Mouse (Mus musculus) hindbrain, embryonic 12.5 days (tissue): Measurements from ENCODE around the gene Zfp326. TPM values are rescaled to one million over a fixed set of nuclear protein-coding genes. Genes with fewer than 3 reads are reported as not detected.

Experiments
- ATAC-seq: fragments of 200-750 bp; cut with Nextera tagmentation; 2 replicates; pipeline ENCODE4 v1.8.0; 2017; ENCODE audit warnings: moderate TSS enrichment; ENCODE audit not compliant: low FRiP score
- H3K27ac ChIP-seq: fragments of 300-500 bp; sonication (generic); 2 replicates; pipeline ENCODE4 v1.5.1; 2016; ENCODE audit warnings: mild to moderate bottlenecking
- H3K27me3 ChIP-seq: fragments of 300-500 bp; sonication (generic); 2 replicates; pipeline ENCODE4 v1.6.1; 2016; ENCODE audit warnings: mild to moderate bottlenecking
- H3K36me3 ChIP-seq: fragments of 300-500 bp; sonication (generic); 2 replicates; pipeline ENCODE4 v1.6.1; 2016; ENCODE audit warnings: mild to moderate bottlenecking
- H3K4me1 ChIP-seq: fragments of 300-500 bp; sonication (generic); 2 replicates; pipeline ENCODE4 v1.6.1; 2016
- H3K4me2 ChIP-seq: fragments of 300-500 bp; sonication (generic); replicated peaks from 2 replicates; pipeline ENCODE4 v1.6.1; 2016; ENCODE audit warnings: mild to moderate bottlenecking
- H3K4me3 ChIP-seq: fragments of 300-500 bp; sonication (generic); 2 replicates; pipeline ENCODE4 v1.5.1; 2016; ENCODE audit warnings: mild to moderate bottlenecking
- H3K9ac ChIP-seq: fragments of 300-500 bp; sonication (generic); 2 replicates; pipeline ENCODE4 v1.6.1; 2016; ENCODE audit warnings: mild to moderate bottlenecking, moderate library complexity
- H3K9me3 ChIP-seq: fragments of 300-500 bp; sonication (generic); replicated peaks from 2 replicates; pipeline ENCODE4 v1.6.1; 2016; ENCODE audit warnings: mild to moderate bottlenecking
- WGBS: fragments of 180-500 bp; shearing (Covaris S2); methylation state at CpG from one replicate; pipeline ENCODE4 v1.1.7; 2016; 5-methylcytosine and 5-hydroxymethylcytosine counted together
- polyA plus RNA-seq: library from polyadenylated mRNA; unstranded; fragments of >200 nt; fragmentation: Nextera tagmentation; extraction: Ambion mirVana; gene quantifications from 2 replicates; pipeline ENCODE4 v1.2.1, GENCODE M21; 2016

The Zfp326 gene
- polyA plus RNA-seq, 1 experiment from 2014 or later: 64.7 TPM

DNA sequence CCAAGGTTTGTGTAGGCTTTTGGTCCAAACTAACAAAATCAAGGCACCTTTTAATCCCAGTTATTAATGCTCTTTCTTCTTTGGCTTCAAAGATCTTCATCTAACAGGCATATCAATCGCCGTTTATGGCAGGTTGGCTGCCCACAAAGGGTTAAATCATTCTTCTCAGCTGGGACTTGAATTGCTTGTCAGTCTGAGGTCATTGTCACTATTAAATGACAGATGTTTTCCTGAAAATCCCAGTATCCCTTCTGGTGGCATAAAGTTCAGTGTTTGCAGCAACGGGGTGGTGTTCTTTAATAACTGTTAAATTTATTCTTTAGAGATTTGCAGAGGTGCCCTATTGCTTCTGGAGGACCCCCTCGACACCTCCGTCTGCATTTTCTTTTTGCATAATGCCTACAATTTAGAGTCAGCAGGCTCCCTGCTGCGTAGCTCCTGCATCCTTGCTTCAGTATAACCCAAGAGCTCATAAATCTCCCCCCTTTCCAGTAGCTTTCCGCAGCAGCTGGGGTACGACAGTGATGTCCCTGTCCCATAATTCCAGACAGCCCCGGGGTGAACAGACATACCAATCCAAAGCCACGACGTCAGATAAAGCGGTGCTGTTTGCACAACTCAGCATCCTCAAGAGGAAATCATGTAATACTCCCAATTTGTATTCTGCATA is 46.6 kb downstream of the Zfp326 start:
- Histone ChIP-seq H3K9me3 (no peaks in the 10 kb centered on the region), H3K4me3 (no peak overlapping the region), H3K36me3 (peaks cover 19% of the 10 kb centered on the region), H3K27me3 (no peaks in the 10 kb centered on the region), H3K27ac (0 out of 2 replicates have a peak overlapping the region, but pooled peaks have one; percentile 17), H3K4me1 (peaks cover 9% of the 10 kb centered on the region), H3K9ac (no peak overlapping the region), H3K4me2 (no peak overlapping the region)
- 39% methylated on average over 12 of the region's 12 CpGs for WGBS
- peak; percentile 61 for ATAC-seq

DNA sequence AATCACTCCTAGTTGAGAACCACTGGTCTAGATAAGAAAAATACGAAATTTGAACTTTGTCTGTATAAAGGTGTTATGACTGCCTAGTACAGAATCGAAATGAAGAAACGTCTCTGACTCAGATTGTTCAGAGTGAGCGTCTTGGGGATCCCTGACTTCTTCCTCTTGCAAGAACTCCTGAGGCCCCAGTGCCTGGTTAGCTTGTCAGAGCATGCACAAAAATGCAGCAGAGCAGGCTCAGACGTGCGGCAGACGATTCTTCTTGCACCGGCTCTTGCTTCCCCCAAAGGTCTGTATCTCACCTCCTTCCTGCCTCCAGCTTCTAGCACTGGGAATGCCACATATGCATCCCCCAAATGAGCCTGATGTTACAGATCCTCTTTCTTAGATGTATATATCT is 48.0 kb downstream of the Zfp326 start:
- H3K4me3 ChIP-seq: no peak overlapping the region
- no peak overlapping the region for H3K4me2 ChIP-seq
- ATAC-seq: no peak
- peaks cover 9% of the 10 kb centered on the region for H3K4me1 ChIP-seq
- peaks cover 8% of the 10 kb centered on the region; the same call in 1 of the 2 replicates for H3K36me3 ChIP-seq
- no peak overlapping the region for H3K9ac ChIP-seq
- WGBS: 93% methylated on average over 8 of the region's 8 CpGs
- H3K9me3 ChIP-seq: no peaks in the 10 kb centered on the region
- H3K27me3 ChIP-seq: no peaks in the 10 kb centered on the region
- H3K27ac ChIP-seq: no peak overlapping the region

DNA sequence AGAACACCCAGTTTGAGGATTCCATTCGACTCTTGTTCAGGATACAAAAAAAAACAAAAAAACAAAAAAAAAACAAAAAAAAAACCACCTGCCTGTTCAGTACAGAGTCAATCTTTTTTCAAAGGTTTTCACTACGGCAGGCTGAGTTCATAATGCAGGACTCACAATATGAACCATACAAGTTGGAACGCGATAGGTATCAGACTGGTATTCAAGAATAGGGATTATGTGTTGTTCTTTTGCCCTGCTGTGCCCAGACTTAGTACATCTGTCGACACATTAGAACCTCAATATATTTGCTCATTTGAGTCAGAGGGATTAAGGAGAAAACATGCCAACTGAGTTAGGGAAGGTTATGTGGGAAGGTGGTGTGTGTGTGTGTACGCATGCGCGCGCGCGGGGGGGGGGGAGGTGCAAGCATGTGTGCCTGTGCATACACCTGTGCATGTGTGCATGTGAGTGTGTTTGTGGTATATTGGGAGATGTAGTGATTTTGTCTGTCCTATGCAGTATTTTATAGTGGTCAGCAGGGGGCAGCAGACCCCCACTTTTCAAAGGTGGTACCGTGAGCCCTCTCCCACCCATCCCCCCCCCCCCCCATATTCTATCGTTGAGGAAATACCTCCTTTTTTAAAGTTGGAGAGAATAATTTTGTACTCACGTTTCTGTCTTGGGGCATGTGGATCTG is 49.3 kb downstream of the Zfp326 start:
- H3K9me3 ChIP-seq: no peaks in the 10 kb centered on the region
- H3K9ac ChIP-seq: no peak overlapping the region
- no peak overlapping the region for H3K4me3 ChIP-seq
- peaks cover 5% of the 10 kb centered on the region; the same call in 1 of the 2 replicates for H3K36me3 ChIP-seq
- H3K4me1 ChIP-seq: peaks cover 9% of the 10 kb centered on the region
- H3K27ac ChIP-seq: no peak overlapping the region
- no peak overlapping the region for H3K4me2 ChIP-seq
- 66% methylated on average over 14 of the region's 14 CpGs for WGBS
- H3K27me3 ChIP-seq: no peaks in the 10 kb centered on the region
- ATAC-seq: 0 out of 2 replicates have a peak, but pooled peaks have one; percentile 36

DNA sequence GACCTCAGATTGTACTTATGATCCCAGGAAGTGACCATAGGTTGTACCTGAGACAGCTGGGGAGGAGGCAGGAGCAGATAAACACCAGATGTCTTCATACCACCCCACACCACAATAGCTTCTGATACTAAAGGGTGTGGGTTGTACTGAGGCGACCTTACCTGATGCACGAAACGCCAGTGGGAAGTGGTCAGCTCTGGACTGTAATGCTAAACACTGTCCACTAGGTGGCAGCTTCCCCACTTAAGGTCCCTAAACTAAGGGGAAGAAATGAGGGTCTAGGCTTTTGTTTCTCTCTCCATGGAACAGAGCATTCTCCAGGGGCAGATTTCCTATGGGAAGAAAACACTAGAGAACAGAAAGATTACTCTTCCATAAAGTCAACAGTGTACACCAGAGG is 53.9 kb downstream of the Zfp326 start:
- H3K4me1 ChIP-seq: no peaks in the 10 kb centered on the region
- WGBS: 46% methylated on average over 3 of the region's 3 CpGs
- no peaks in the 10 kb centered on the region for H3K27me3 ChIP-seq
- H3K36me3 ChIP-seq: peaks cover 10% of the 10 kb centered on the region
- H3K4me3 ChIP-seq: no peak overlapping the region
- no peak overlapping the region for H3K4me2 ChIP-seq
- ATAC-seq: no peak
- H3K9me3 ChIP-seq: peaks cover 9% of the 10 kb centered on the region
- H3K27ac ChIP-seq: no peak overlapping the region
- no peak overlapping the region for H3K9ac ChIP-seq

DNA sequence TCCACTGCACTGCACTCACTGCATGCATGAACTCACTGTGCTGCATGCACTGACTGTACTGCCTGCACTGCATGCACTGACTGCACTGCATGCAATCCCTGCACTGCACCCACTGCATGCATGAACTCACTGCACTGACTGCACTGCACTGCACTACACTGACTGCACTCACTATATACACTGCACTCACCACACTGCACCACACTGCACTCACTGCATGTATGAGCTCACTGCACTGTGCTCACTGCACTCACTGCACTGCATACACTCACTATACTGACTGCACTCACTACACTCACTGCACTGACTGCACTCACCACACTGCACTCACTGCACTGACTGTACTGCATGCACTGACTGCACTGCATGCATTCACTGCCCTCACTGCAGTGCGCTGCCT is 56.0 kb downstream of the Zfp326 start:
- H3K4me2 ChIP-seq: no peak overlapping the region
- peaks cover 9% of the 10 kb centered on the region for H3K9me3 ChIP-seq
- H3K4me1 ChIP-seq: no peaks in the 10 kb centered on the region
- H3K27ac ChIP-seq: no peak overlapping the region
- H3K4me3 ChIP-seq: no peak overlapping the region
- H3K9ac ChIP-seq: no peak overlapping the region
- ATAC-seq: no peak
- WGBS: 100% methylated on average over 1 of the region's 1 CpGs
- H3K36me3 ChIP-seq: peaks cover 10% of the 10 kb centered on the region
- H3K27me3 ChIP-seq: no peaks in the 10 kb centered on the region

DNA sequence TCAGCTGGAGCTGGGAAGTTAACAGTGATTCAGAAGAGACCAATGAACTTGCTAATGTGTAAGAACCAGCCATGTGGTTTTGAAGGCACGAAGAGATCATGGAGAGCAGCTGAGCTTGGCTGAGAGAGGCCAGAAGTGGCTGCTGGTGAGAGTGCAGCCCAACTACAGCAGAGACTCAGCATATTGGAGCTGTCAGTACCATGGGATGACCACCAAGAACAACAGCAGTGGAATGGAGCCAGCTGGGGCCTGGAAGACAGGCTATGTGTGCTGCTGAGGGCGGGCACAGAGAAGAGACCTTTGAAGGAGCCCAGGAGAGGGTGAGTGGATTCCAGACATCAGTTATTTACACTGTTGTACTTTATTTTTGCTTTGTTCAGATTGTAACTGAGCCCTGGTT is 65.6 kb downstream of the Zfp326 start:
- Histone ChIP-seq H3K9me3 (no peaks in the 10 kb centered on the region), H3K27me3 (no peaks in the 10 kb centered on the region), H3K4me1 (peaks cover 1% of the 10 kb centered on the region; the same call in 1 of the 2 replicates), H3K4me2 (no peak overlapping the region), H3K9ac (no peak overlapping the region), H3K27ac (no peak overlapping the region), H3K4me3 (no peak overlapping the region), H3K36me3 (no peaks in the 10 kb centered on the region)
- no peak for ATAC-seq
- 79% methylated on average over 2 of the region's 2 CpGs for WGBS

Other genes with a start within 250 kb of the Zfp326 start
- 35.0 and 35.9 TPM in 2 replicates for gene Lrrc8d, start 176.6 kb upstream of the Zfp326 start, polyA plus RNA-seq